Mouse (Mus musculus) fat pad, adult 2 months (tissue): Measurements from ENCODE around the gene Apln.
A peak's percentile ranks its signal among the peaks of the same experiment; 100 is the strongest.

Source experiments
- DNase-seq: peaks from one replicate; pipeline ENCODE4 v3.0.0-alpha.2; 2011; ENCODE audit warnings: low read depth, low spot score; ENCODE audit errors: extremely low read depth

Gene Apln

GRCm38 (mm10) chrX:48019359-48019758, 15.3 kb downstream of the Apln start:
- DNase-seq: no peak

- no peak for DNase-seq
Measured at GRCm38 (mm10) chrX:48016906-48017601, 17.6 kb downstream of the Apln start.

GRCm38 (mm10) chrX:48011656-48012055, 23.0 kb downstream of the Apln start:
- no peak for DNase-seq

- DNase-seq: no peak
Measured at GRCm38 (mm10) chrX:48006062-48006461, 28.6 kb downstream of the Apln start.

GRCm38 (mm10) chrX:48004786-48005185, 29.9 kb downstream of the Apln start:
- DNase-seq: peak; percentile 55

GRCm38 (mm10) chrX:48001151-48001550, 33.5 kb downstream of the Apln start:
- no peak for DNase-seq

- DNase-seq: no peak
Measured at GRCm38 (mm10) chrX:47998412-47998811, 36.2 kb downstream of the Apln start.

- DNase-seq: no peak
Measured at GRCm38 (mm10) chrX:47992606-47993005, 42.0 kb downstream of the Apln start.

GRCm38 (mm10) chrX:47988024-47988423, 46.6 kb downstream of the Apln start:
- no peak for DNase-seq

- DNase-seq: no peak
Measured at GRCm38 (mm10) chrX:47985000-47985619, 49.5 kb downstream of the Apln start.

- no peak for DNase-seq
Measured at GRCm38 (mm10) chrX:47977078-47977477, 57.6 kb downstream of the Apln start.

GRCm38 (mm10) chrX:47976551-47976950, 58.1 kb downstream of the Apln start:
- DNase-seq: no peak
